Mouse (Mus musculus): ENCODE measurements around the gene Mybph. TPM values are rescaled to one million over a fixed set of nuclear protein-coding genes. Genes with fewer than 3 reads are reported as not detected.

The Mybph gene
- total and polyA plus RNA-seq, 2 experiments from 2014 or later, result not detected

GRCm38 (mm10) chr1:134191192-134191591 is 2.1 kb upstream of the Mybph start:
- H3K4me1 ChIP-seq (ENCODE audit: insufficient read depth, low read length), result peaks cover 11% of the 10 kb centered on the region
- H3K27me3 ChIP-seq (ENCODE audit: insufficient read depth, low read length), result no peaks in the 10 kb centered on the region
- no peaks in the 10 kb centered on the region for H3K9me3 ChIP-seq (ENCODE audit: low read length)
- WGBS, result 92% methylated on average over 5 of the region's 5 CpGs
- no peak overlapping the region for H3K27ac ChIP-seq (ENCODE audit: low read depth, low read length)
- no peak overlapping the region for H3K4me3 ChIP-seq (ENCODE audit: low read depth, low read length)
- H3K36me3 ChIP-seq (ENCODE audit: insufficient read depth, low read length), result no peaks in the 10 kb centered on the region
- no peak for ATAC-seq (ENCODE audit: low FRiP score)
- H3K9ac ChIP-seq (replicated peaks; ENCODE audit: low read length, poor library complexity, severe bottlenecking), result no peak overlapping the region
- no peak for TF ChIP-seq CTCF (IDR thresholded peaks at IDR 0.05)
- DNase-seq (ENCODE audit: low spot score), result no peak
- H3K4me2 ChIP-seq (ENCODE audit: low read depth, low read length, poor library complexity, severe bottlenecking), result no peak overlapping the region

GRCm38 (mm10) chr1:134192024-134192423 is 1.2 kb upstream of the Mybph start:
- Histone ChIP-seq H3K9me3 (ENCODE audit: low read length) (no peaks in the 10 kb centered on the region), H3K27me3 (ENCODE audit: insufficient read depth, low read length) (no peaks in the 10 kb centered on the region), H3K27ac (ENCODE audit: low read depth, low read length) (no peak overlapping the region), H3K4me2 (ENCODE audit: low read depth, low read length, poor library complexity, severe bottlenecking) (no peak overlapping the region), H3K4me1 (ENCODE audit: insufficient read depth, low read length) (peaks cover 11% of the 10 kb centered on the region), H3K4me3 (ENCODE audit: low read depth, low read length) (no peak overlapping the region), H3K36me3 (ENCODE audit: insufficient read depth, low read length) (no peaks in the 10 kb centered on the region), H3K9ac (replicated peaks; ENCODE audit: low read length, poor library complexity, severe bottlenecking) (no peak overlapping the region)
- ATAC-seq (ENCODE audit: low FRiP score), result no peak
- DNase-seq (ENCODE audit: low spot score), result no peak
- no peak for TF ChIP-seq CTCF (IDR thresholded peaks at IDR 0.05)
- 57% methylated on average over 4 of the region's 4 CpGs for WGBS

- Histone ChIP-seq H3K27ac (ENCODE audit: low read depth, low read length) (no peak overlapping the region), H3K4me2 (ENCODE audit: low read depth, low read length, poor library complexity, severe bottlenecking) (no peak overlapping the region), H3K27me3 (ENCODE audit: insufficient read depth, low read length) (no peaks in the 10 kb centered on the region), H3K4me3 (ENCODE audit: low read depth, low read length) (no peak overlapping the region), H3K9ac (replicated peaks; ENCODE audit: low read length, poor library complexity, severe bottlenecking) (no peak overlapping the region), H3K36me3 (ENCODE audit: insufficient read depth, low read length) (no peaks in the 10 kb centered on the region), H3K4me1 (ENCODE audit: insufficient read depth, low read length) (peaks cover 4% of the 10 kb centered on the region), H3K9me3 (ENCODE audit: low read length) (no peaks in the 10 kb centered on the region)
- no peak for TF ChIP-seq CTCF (IDR thresholded peaks at IDR 0.05)
- ATAC-seq (ENCODE audit: low FRiP score) (no peak), DNase-seq (ENCODE audit: low spot score) (no peak)
- WGBS, result 75% methylated on average over 6 of the region's 7 CpGs
These were observed 488 bp downstream of the Mybph start for GRCm38 (mm10) chr1:134193674-134194197.

GRCm38 (mm10) chr1:134194298-134195022 is 1.2 kb downstream of the Mybph start:
- Histone ChIP-seq H3K4me2 (ENCODE audit: low read depth, low read length, poor library complexity, severe bottlenecking) (no peak overlapping the region), H3K9me3 (ENCODE audit: low read length) (no peaks in the 10 kb centered on the region), H3K4me1 (ENCODE audit: insufficient read depth, low read length) (no peaks in the 10 kb centered on the region), H3K27me3 (ENCODE audit: insufficient read depth, low read length) (no peaks in the 10 kb centered on the region), H3K9ac (replicated peaks; ENCODE audit: low read length, poor library complexity, severe bottlenecking) (no peak overlapping the region), H3K27ac (ENCODE audit: low read depth, low read length) (no peak overlapping the region), H3K4me3 (ENCODE audit: low read depth, low read length) (no peak overlapping the region), H3K36me3 (ENCODE audit: insufficient read depth, low read length) (no peaks in the 10 kb centered on the region)
- whole genome bisulfite sequencing, result 75% methylated on average over 16 of the region's 16 CpGs
- TF ChIP-seq CTCF (IDR thresholded peaks at IDR 0.05), result no peak
- ATAC-seq (ENCODE audit: low FRiP score) (no peak), DNase-seq (ENCODE audit: low spot score) (no peak)

DNA sequence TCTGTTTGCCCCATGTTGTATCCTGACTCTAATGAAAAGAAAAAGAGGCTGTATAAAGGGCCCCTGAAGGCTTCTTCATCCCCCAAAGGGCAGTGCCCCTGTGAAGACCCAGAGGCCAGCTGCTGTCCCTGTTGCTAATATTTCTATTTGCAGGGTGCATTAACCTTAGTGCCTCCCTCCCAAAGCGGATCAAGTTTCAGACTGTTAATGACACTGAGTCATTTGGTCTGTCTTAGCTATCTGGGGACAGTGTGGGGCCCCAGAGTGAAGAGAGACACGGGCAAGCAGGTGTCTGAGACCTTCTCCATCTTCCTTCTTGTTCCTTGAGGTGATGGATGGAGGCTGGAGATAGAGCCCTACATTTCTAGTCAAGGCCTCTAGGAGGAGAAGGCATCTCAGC is 1.9 kb downstream of the Mybph start:
- Histone ChIP-seq H3K9ac (replicated peaks; ENCODE audit: low read length, poor library complexity, severe bottlenecking) (no peak overlapping the region), H3K4me3 (ENCODE audit: low read depth, low read length) (no peak overlapping the region), H3K4me1 (ENCODE audit: insufficient read depth, low read length) (no peaks in the 10 kb centered on the region), H3K9me3 (ENCODE audit: low read length) (no peaks in the 10 kb centered on the region), H3K27ac (ENCODE audit: low read depth, low read length) (no peak overlapping the region), H3K36me3 (ENCODE audit: insufficient read depth, low read length) (no peaks in the 10 kb centered on the region), H3K27me3 (ENCODE audit: insufficient read depth, low read length) (no peaks in the 10 kb centered on the region), H3K4me2 (ENCODE audit: low read depth, low read length, poor library complexity, severe bottlenecking) (no peak overlapping the region)
- TF ChIP-seq CTCF (IDR thresholded peaks at IDR 0.05), result no peak
- ATAC-seq (ENCODE audit: low FRiP score) (no peak), DNase-seq (ENCODE audit: low spot score) (no peak)
- 62% methylated on average over 2 of the region's 2 CpGs for WGBS

- TF ChIP-seq CTCF (IDR thresholded peaks at IDR 0.05), result no peak
These were observed 2.3 kb downstream of the Mybph start for GRCm38 (mm10) chr1:134195571-134195970.

More at GRCm38 (mm10) chr1:134195571-134195970, 2.3 kb downstream of the Mybph start:
- no peak overlapping the region for H3K27ac ChIP-seq (ENCODE audit: low read depth, low read length)
- H3K36me3 ChIP-seq (ENCODE audit: insufficient read depth, low read length), result no peaks in the 10 kb centered on the region
- no peaks in the 10 kb centered on the region for H3K4me1 ChIP-seq (ENCODE audit: insufficient read depth, low read length)
- ATAC-seq (ENCODE audit: low FRiP score), result no peak
- no peak for DNase-seq (ENCODE audit: low spot score)
- no peak overlapping the region for H3K4me2 ChIP-seq (ENCODE audit: low read depth, low read length, poor library complexity, severe bottlenecking)
- H3K4me3 ChIP-seq (ENCODE audit: low read depth, low read length), result no peak overlapping the region
- no peak overlapping the region for H3K9ac ChIP-seq (replicated peaks; ENCODE audit: low read length, poor library complexity, severe bottlenecking)
- H3K27me3 ChIP-seq (ENCODE audit: insufficient read depth, low read length), result no peaks in the 10 kb centered on the region
- 58% methylated on average over 3 of the region's 3 CpGs for WGBS
- no peaks in the 10 kb centered on the region for H3K9me3 ChIP-seq (ENCODE audit: low read length)
